In genomic region chr3:142321930-142322329, GRCm38 (mm10) we compare ENCODE assay signal across 9 mouse cellular contexts.
DNase-seq lines count a peak whose midpoint lies in the region; ATAC-seq and TF ChIP-seq lines count a peak whose summit lies in the region.
"Had no signal": no experiment of that assay in that cellular context is flagged by ENCODE, and none has a peak within 500 bp of the region (broad histone marks: within the 10 kb centered on the region; RNA-seq: fewer than 3 reads in every experiment).

No protein-coding gene starts in this region.

- H3K4me2 ChIP-seq in kidney, embryonic 14.5 days (replicated peaks; ENCODE audit: low read depth, low read length) = no peak overlapping the region
- 0 out of 2 replicates have a peak overlapping the region, but pooled peaks have one; percentile 16 for H3K4me2 ChIP-seq in heart, embryonic 15.5 days
- H3K4me2 ChIP-seq in liver, postnatal 0 days (ENCODE audit: low read depth, low read length) = no peak overlapping the region
- H3K4me2 ChIP-seq in forebrain, embryonic 15.5 days (replicated peaks) = no peak overlapping the region
- H3K4me2 ChIP-seq: neural tube, embryonic 12.5 days had no signal

- no peaks in the 10 kb centered on the region for H3K27me3 ChIP-seq in kidney, embryonic 14.5 days (ENCODE audit: control insufficient read depth, insufficient read depth, low read length)
- H3K27me3 ChIP-seq in heart, embryonic 15.5 days = no peaks in the 10 kb centered on the region
- H3K27me3 ChIP-seq in liver, postnatal 0 days (ENCODE audit: insufficient read depth, low read length) = no peaks in the 10 kb centered on the region
- H3K27me3 ChIP-seq in forebrain, embryonic 15.5 days = no peaks in the 10 kb centered on the region
- H3K27me3 ChIP-seq in hindbrain, embryonic 10.5 days (ENCODE audit: insufficient read depth, poor library complexity, severe bottlenecking) = no peaks in the 10 kb centered on the region
- H3K27me3 ChIP-seq: neural tube, embryonic 12.5 days had no signal

- no peak overlapping the region for H3K9ac ChIP-seq in kidney, embryonic 14.5 days (ENCODE audit: low read depth, low read length)
- H3K9ac ChIP-seq in heart, embryonic 15.5 days = no peak overlapping the region
- H3K9ac ChIP-seq in liver, postnatal 0 days (replicated peaks) = no peak overlapping the region
- no peak overlapping the region for H3K9ac ChIP-seq in forebrain, embryonic 15.5 days (replicated peaks)
- H3K9ac ChIP-seq: neural tube, embryonic 12.5 days had no signal

- peak; percentile 80 for DNase-seq in kidney, adult 18-20 months
- peak; percentile 83 to 88 for DNase-seq in adrenal gland, postnatal 36 days
- peak; percentile 61 for DNase-seq in liver, postnatal 0 days
- DNase-seq in thymus, postnatal 25 days = no peak
- no peak for DNase-seq in hindbrain, embryonic 10.5 days (ENCODE audit: low spot score)

- no peak for TF ChIP-seq CTCF in liver, postnatal 0 days (IDR thresholded peaks at IDR 0.05; ENCODE audit: low read depth)

- TF ChIP-seq EP300 in liver, postnatal 0 days (IDR thresholded peaks at IDR 0.05; ENCODE audit: low read depth) = no peak

- H3K4me3 ChIP-seq in kidney, embryonic 14.5 days (ENCODE audit: low read length) = no peak overlapping the region
- no peak overlapping the region for H3K4me3 ChIP-seq in heart, embryonic 15.5 days
- no peak overlapping the region for H3K4me3 ChIP-seq in liver, postnatal 0 days (ENCODE audit: low read depth, low read length)
- no peak overlapping the region for H3K4me3 ChIP-seq in forebrain, embryonic 15.5 days
- no peak overlapping the region for H3K4me3 ChIP-seq in hindbrain, embryonic 10.5 days
- H3K4me3 ChIP-seq: neural tube, embryonic 12.5 days had no signal

- ATAC-seq in kidney, embryonic 14.5 days (ENCODE audit: low FRiP score, low TSS enrichment) = no peak
- ATAC-seq in heart, embryonic 15.5 days (replicated peaks; ENCODE audit: insufficient number of reproducible peaks, insufficient read depth, low FRiP score, low read depth) = peak; percentile 74
- ATAC-seq in liver, postnatal 0 days = 0 out of 2 replicates have a peak, but pooled peaks have one; percentile 33
- ATAC-seq in forebrain, embryonic 15.5 days (replicated peaks) = no peak

- no peaks in the 10 kb centered on the region for H3K4me1 ChIP-seq in kidney, embryonic 14.5 days (ENCODE audit: control insufficient read depth, insufficient read depth, low read length)
- H3K4me1 ChIP-seq in heart, embryonic 15.5 days (replicated peaks) = peaks cover 27% of the 10 kb centered on the region
- H3K4me1 ChIP-seq in liver, postnatal 0 days (ENCODE audit: insufficient read depth) = 0 out of 2 replicates have a peak, but pooled peaks cover 2% of the 10 kb centered on the region
- H3K4me1 ChIP-seq in forebrain, embryonic 15.5 days = 0 out of 2 replicates have a peak, but pooled peaks cover 3% of the 10 kb centered on the region
- peaks cover 7% of the 10 kb centered on the region for H3K4me1 ChIP-seq in hindbrain, embryonic 10.5 days (replicated peaks)
- H3K4me1 ChIP-seq: neural tube, embryonic 12.5 days had no signal

- H3K27ac ChIP-seq in kidney, embryonic 14.5 days (ENCODE audit: low read depth, low read length) = no peak overlapping the region
- H3K27ac ChIP-seq in heart, embryonic 15.5 days = peak overlapping the region; percentile 63
- no peak overlapping the region for H3K27ac ChIP-seq in liver, postnatal 0 days (ENCODE audit: low read depth)
- no peak overlapping the region for H3K27ac ChIP-seq in forebrain, embryonic 15.5 days (replicated peaks)
- H3K27ac ChIP-seq in hindbrain, embryonic 10.5 days = no peak overlapping the region
- H3K27ac ChIP-seq: neural tube, embryonic 12.5 days had no signal

- H3K36me3 ChIP-seq in kidney, embryonic 14.5 days (ENCODE audit: control insufficient read depth, insufficient read depth, low read length) = no peaks in the 10 kb centered on the region
- H3K36me3 ChIP-seq in heart, embryonic 15.5 days = no peaks in the 10 kb centered on the region
- H3K36me3 ChIP-seq in liver, postnatal 0 days (replicated peaks; ENCODE audit: insufficient read depth, low read length) = no peaks in the 10 kb centered on the region
- H3K36me3 ChIP-seq in forebrain, embryonic 15.5 days = no peaks in the 10 kb centered on the region
- no peaks in the 10 kb centered on the region for H3K36me3 ChIP-seq in hindbrain, embryonic 10.5 days
- H3K36me3 ChIP-seq: neural tube, embryonic 12.5 days had no signal

- no peaks in the 10 kb centered on the region for H3K9me3 ChIP-seq in kidney, embryonic 14.5 days (ENCODE audit: control insufficient read depth, low read length)
- H3K9me3 ChIP-seq in heart, embryonic 15.5 days (replicated peaks) = no peaks in the 10 kb centered on the region
- no peaks in the 10 kb centered on the region for H3K9me3 ChIP-seq in liver, postnatal 0 days (ENCODE audit: low read length)
- no peaks in the 10 kb centered on the region for H3K9me3 ChIP-seq in forebrain, embryonic 15.5 days
- no peaks in the 10 kb centered on the region for H3K9me3 ChIP-seq in hindbrain, embryonic 10.5 days
- H3K9me3 ChIP-seq: neural tube, embryonic 12.5 days had no signal

- 63% methylated on average over 6 of the region's 6 CpGs for WGBS in kidney, embryonic 14.5 days
- WGBS in heart, embryonic 15.5 days = 33% methylated on average over 6 of the region's 6 CpGs
- WGBS in liver, postnatal 0 days (ENCODE audit: insufficient replicate concordance) = 56% methylated on average over 6 of the region's 6 CpGs
- 70% methylated on average over 6 of the region's 6 CpGs for WGBS in forebrain, embryonic 15.5 days
- WGBS in hindbrain, embryonic 10.5 days = 84% methylated on average over 6 of the region's 6 CpGs

Comparison
In these comparisons a context has a peak if more than half of its experiments do, and no peak if none do; other contexts are left out.
1. DNase-seq: peak in kidney, adult 18-20 months (single experiment), adrenal gland, postnatal 36 days (2 of 2) and liver, postnatal 0 days (single experiment); none in thymus, postnatal 25 days (single experiment) and hindbrain, embryonic 10.5 days (single experiment).
2. ATAC-seq: peak in heart, embryonic 15.5 days (single experiment) and liver, postnatal 0 days (single experiment); none in kidney, embryonic 14.5 days (single experiment) and forebrain, embryonic 15.5 days (single experiment).